Mouse (Mus musculus) liver, embryonic 18 days (tissue): ENCODE measurements around the gene Sptlc2. TPM values are rescaled to one million over a fixed set of nuclear protein-coding genes. Genes with fewer than 3 reads are reported as not detected.

ENCODE experiments used
- polyA plus RNA-seq: library from polyadenylated mRNA; depleted of rRNA; stranded (reverse); fragments of >200 nt; gene quantifications from 2 replicates; pipeline ENCODE4 v1.2.3, GENCODE M21; 2012; rRNA removed

The Sptlc2 gene
- 13.5 and 14.3 TPM in 2 replicates for polyA plus RNA-seq

DNA sequence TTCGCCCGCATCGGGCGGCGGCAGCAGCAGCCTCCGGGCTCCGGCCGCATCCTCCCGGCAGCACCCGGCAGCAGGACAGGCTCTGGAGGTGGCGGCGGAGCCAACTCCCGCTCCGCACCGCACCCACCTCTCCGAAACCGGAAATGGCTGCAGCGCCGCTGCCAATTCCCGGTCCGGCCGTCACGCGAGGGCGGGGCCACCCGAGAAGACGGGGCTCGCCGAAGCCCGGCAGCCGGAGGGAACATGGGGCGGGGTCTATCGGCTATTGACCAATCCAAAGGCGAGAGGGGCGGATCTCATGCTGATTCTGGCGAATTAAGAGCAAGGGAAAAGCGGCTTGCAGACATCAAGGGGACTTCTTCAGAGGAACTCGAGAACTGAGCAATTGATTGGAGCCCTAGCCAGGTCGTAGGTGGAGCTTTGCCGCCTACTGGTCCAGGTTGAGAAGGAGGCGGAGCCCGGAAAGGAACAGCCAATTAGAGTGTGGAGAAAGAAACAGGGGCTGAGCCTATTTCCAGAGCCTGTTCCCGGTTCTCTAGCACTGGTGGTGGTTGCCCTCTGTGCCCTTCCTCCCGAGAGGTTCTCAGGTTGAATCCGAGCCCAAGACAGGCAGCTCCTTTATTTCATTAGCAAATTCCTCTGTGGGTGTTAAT is at the start of gene Sptlc2:
Gene Sptlc2, minus strand, starts transcription at position 234 of the 653 bp plus-strand sequence.

DNA sequence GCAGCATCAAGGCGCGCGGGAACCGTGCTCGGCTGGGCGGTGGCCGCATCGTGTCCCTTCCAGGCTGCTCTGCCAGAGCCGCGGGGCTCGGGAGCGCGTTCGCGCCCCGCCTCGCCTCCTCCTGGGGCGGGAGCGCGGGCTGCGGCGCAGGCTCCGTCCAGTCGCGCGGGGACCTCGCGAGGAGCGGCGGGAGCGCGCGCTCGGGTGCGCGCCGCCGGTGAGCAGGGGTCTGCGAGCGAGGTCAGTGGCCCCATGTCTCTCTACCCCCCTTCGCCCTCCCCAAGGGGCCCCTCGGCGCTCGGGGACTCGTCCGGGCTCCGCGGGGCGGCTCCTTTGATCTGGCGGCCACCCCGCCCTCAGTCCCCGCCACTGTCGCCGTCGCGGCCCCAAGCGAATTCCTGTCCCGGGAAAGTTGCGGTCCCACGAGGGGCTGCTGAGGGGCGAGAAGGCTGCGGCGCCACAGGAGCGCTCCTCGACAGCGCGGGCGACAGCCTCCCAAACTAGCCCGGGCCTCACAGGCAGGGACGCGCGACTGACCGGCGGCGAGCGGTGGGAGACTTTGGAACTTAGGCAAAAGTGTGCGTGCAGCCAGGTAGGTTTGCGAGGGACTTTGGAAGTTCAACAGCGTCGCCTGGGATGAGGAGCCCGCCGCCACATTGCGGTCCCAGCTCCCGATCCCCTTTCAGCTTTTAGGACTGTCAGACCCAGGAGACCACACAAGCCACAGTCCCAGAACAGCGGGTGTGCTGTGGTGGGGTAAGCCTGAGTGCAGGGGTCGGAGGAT is 88.3 kb downstream of the Sptlc2 start, which contains the start of gene Ism2:
Gene Ism2, minus strand, starts transcription at position 49 of the 784 bp plus-strand sequence.

DNA sequence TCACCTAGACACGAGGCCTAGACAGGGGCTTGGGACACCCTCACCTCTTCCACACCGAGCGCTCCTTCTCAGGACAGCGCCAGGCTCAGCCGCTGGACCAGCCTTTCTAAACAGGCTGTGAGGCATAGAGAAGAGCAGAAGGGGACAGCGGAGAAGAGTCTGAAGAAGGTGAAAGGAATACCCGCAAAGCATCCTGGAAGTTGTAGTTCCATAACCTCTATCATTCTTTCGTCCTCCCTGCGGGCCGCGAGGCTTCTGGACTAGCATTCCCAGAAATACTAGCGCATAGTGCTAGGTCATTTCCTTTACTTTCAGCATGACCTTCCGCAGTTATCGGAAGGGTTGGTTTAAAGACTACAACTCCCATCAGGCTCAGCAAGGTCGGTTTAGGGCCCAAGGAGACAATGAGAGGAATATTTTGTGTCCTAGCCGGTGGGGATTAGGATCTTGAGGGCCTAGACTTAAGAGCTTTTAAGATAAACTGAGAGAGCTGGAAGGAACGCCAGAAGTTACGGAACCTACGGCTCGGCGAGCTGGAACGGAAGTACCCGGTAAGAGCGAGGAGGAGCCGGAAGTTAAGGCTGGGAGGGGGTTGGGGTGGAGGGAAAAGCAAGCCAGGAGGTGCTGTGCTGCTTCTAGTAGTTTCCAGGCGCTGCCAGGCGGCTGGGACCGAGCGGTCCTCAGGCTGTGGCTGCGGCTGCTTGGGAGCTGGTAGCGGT is 121.9 kb downstream of the Sptlc2 start, which contains the start of the genes Vipas39 and Ahsa1:
Gene Vipas39, minus strand, starts transcription at position 149 of the 719 bp plus-strand sequence.
Gene Ahsa1, plus strand, starts transcription at position 372 of the 719 bp plus-strand sequence.

Other genes starting within 250 kb of the Sptlc2 start
- 274 and 311 TPM in 2 replicates for gene Gstz1, start 241.2 kb downstream of the Sptlc2 start, polyA plus RNA-seq
- 4.1 and 4.5 TPM in 2 replicates for gene Pomt2, start 240.4 kb downstream of the Sptlc2 start, polyA plus RNA-seq
- 0.06 and 0.15 TPM in 2 replicates for gene Samd15, start 188.6 kb downstream of the Sptlc2 start, polyA plus RNA-seq
- 0.66 and 0.71 TPM in 2 replicates for gene Tmed8, start 187.9 kb downstream of the Sptlc2 start, polyA plus RNA-seq
- gene Noxred1, start 149.6 kb downstream of the Sptlc2 start, polyA plus RNA-seq: 0.32 and 0.43 TPM in 2 replicates
- 9.5 and 9.7 TPM in 2 replicates for gene Vipas39, start 122.1 kb downstream of the Sptlc2 start, polyA plus RNA-seq
- 84.9 and 88.1 TPM in 2 replicates for gene Ahsa1, start 121.9 kb downstream of the Sptlc2 start, polyA plus RNA-seq
- gene Ism2, start 88.7 kb downstream of the Sptlc2 start, polyA plus RNA-seq: 0.09 and 0.18 TPM in 2 replicates
- 32.5 and 32.8 TPM in 2 replicates for gene Slirp, start 55.5 kb upstream of the Sptlc2 start, polyA plus RNA-seq
- gene Alkbh1, start 55.7 kb upstream of the Sptlc2 start, polyA plus RNA-seq: 12.8 and 17.1 TPM in 2 replicates
- gene Snw1, start 83.9 kb upstream of the Sptlc2 start, polyA plus RNA-seq: 15.4 and 15.6 TPM in 2 replicates
- not detected in 2 replicates for gene Gm5788, start 106.4 kb upstream of the Sptlc2 start, polyA plus RNA-seq
- not detected in 2 replicates for gene Gm8300, start 126.0 kb upstream of the Sptlc2 start, polyA plus RNA-seq
- gene Oog1, start 214.3 kb upstream of the Sptlc2 start, polyA plus RNA-seq: not detected in 2 replicates
- gene Gm4027, start 230.5 kb upstream of the Sptlc2 start, polyA plus RNA-seq: not detected in 2 replicates